Mouse (Mus musculus) cerebellum, adult 11 months (tissue): ENCODE measurements around the gene Nrxn3.

ENCODE experiments used
- DNase-seq: peaks from one replicate; pipeline ENCODE4 v3.0.0; 2022

Nrxn3 gene

DNA sequence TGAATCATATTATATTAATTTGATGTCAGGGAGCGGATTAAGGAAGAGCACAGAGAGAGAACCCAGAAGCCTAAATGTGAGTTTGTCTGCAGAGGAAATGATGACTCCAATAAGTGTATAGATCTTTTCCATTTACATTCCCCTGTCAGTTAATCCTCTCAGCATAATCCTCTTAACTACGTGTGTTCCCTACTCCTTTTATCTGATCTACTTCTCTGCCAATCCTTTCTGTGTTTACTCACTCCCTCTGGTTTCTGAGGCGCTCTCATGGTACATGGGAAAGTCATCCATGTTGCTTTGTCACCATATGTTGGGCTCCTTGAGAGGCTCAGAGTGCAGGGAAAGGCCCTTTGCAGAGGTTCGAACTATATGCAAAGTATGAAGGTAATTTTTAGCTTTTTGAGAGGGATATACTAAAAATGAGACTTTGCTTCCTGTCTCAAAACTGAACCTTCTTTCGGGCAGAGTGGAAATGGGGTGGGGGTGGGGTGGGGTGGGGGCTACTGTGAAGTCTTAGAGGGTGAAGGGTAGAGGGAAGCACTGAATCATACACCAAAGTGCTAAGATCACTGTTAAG is 350.6 kb downstream of the Nrxn3 start:
- DNase-seq = no peak

DNA sequence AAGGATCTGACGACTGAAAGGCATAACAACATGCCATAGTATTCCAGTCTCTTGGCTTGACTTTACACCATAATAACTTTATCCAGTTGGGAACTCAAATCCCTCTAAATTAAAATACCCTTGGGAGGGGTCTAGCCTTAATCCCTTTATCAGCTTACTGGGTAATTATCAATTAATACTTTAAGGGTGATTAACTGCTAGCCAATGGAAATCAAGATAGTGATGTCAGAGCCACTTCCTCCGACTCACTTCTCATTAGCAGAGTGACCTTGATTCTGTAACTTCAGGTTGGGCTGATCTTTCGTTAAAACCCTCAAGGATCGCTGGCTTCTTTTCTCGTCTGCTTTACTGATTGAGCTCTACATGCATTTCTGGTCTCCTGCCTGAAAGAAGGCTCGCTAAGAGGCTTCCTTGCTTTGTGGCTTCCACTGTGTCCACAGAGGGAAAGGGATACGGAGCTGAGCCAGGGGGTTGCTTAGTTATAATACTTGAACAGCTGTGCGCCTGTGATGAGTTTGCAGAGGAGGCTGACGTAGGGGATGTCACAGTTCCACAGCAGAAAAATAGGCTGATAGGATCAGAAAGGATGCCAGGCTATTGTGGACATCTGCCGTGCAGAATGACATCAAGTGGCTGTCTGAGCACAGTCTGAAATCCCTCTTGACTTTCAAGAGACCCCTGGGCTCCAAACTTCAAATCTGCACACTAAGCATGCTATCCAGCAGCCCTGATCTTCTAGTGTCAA is 352.0 kb downstream of the Nrxn3 start:
- DNase-seq = no peak

DNA sequence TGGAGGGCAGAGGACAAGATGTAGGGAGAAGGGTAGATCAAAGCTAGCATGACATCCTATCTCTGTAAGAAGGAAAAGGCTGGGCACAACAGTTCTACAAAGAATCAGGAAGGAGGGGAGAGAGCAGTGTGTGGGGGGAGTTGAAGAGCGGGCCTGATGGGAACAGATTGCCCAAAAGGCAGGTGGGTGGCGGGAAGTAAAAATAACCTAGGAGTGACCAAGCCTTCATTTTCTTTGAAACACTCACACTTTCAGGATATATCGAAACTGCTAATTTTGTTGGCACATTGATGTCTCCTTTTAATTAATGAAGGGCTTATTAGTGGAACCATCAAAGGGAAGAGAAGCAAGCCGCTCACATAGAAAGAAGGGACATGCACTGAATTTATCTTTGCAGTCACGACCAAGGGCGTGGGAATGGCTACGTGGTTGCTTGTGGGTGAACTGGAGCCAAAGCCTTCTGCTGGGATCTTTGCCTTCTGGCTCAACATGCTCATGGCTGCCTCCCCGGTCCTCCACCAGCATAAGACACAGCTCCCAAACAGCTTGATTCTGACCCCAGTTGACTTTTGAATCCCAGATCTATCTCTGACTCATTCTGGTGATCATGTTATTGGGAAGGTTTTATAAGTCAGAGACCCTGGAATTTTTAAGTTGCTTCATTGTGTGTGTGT is 371.3 kb downstream of the Nrxn3 start:
- no peak for DNase-seq

- no peak for DNase-seq
Observed at GRCm38 (mm10) chr12:89097561-89097960, 374.9 kb downstream of the Nrxn3 start.

GRCm38 (mm10) chr12:89106029-89106733 is 383.5 kb downstream of the Nrxn3 start:
- DNase-seq = peak; percentile 17

- DNase-seq = no peak
Observed at GRCm38 (mm10) chr12:89106881-89107584, 384.4 kb downstream of the Nrxn3 start.

DNA sequence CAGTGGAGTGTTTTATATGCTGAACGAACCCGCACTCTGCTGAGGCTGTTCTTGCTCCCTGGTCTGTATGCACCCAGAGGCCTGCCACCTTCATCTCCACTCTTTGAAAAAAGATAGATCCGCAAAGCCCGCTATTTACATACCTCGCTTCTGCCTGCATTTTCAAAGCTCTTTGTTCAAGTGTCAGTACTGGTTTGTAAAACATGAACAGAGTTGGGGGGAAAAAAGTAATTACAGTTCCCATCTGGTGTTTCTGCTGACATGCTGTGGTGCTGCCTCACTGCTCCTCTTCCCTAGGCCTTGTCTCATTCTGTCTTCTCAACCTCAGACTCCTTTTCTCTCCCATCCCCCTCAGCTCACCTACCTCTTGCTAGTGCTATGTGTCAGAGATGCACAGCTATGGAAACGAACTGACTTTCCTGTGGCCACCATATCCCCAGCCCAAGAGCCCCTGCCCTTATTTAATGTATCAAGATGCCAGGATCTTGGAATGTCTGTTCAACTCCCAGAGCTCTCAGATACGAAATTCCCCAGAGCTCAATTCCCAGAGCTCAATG is 387.2 kb downstream of the Nrxn3 start:
- no peak for DNase-seq

DNA sequence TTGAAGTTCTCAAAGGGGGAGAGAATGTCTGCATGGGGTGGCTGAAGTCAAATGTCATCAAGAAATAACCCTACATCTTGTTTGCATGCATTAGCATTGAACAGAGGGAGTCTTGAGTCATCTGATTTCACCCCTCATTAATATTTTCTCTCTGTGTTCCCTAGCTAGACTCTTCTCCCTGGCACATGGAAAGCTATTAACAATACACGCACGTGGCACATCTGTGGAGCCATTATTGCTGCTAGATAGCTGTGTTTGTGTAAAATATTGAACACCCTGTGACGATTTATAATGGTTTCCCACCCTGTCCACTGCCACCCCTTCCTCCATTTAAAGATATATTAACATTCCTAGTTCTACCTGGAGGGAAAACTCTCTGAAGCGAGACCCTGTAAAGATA is 405.9 kb downstream of the Nrxn3 start:
- DNase-seq = no peak

DNA sequence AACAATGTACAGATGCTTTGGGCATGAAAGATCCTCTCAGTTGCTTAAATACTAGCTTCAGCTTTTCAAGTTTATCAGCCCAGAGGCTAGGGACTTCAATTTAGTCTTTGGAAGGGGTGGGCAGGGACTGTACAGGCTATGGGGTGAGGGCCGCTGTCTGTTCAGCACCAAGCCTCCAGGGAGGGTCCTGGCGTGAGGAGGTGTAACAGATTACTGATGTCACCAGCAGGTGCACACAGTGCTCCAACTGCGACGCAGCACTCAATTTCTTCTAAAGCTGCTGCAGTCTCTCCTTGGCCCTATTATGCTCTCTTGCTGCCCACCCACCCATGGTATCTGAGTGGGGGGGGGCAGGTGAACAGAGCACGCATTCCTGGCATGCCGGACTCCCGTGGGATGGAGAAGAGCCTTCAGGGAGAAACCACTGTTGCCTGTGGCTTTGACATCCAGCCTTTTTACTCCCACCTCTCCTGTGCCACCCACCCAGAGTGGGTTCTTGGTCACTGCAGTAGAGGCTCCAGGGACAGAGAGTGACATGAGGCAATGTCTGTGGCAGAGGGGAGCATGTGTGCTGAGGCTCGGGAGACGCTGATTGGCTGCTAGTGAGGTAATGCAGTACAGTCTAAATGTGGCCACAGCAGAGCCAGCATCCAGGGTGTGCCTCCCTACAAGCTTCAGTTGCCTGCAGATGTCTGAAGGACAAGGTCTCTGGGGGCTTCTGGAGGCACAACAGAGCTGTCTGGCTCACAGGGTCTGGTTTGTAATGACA is 406.6 kb downstream of the Nrxn3 start:
- no peak for DNase-seq

- no peak for DNase-seq
Observed at GRCm38 (mm10) chr12:89134333-89134732, 411.7 kb downstream of the Nrxn3 start.

DNA sequence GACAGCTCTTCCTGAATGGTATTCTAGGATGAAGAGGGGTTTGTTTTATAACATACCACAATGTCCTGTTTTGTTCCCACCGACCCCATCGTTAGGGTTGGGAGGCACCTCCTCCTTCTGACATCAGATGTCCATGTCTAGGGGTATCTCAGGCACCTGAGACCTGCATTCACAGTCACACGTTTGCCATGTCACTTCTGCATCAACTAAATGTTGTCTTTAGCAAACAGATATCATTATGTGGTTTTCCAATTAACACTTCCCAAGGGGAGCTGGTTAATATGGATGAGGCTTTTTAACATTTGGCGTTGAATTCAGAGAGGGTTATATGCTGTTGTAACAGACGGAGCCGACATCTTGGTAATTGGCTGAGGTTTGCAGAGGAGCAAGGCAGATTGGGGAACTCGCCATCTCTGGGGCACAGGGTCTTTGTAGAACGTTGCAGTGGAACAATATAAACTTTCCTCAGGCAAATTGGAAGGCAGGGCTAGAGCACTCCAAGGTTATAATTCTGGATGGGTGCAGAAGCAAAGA is 412.2 kb downstream of the Nrxn3 start:
- no peak for DNase-seq

DNA sequence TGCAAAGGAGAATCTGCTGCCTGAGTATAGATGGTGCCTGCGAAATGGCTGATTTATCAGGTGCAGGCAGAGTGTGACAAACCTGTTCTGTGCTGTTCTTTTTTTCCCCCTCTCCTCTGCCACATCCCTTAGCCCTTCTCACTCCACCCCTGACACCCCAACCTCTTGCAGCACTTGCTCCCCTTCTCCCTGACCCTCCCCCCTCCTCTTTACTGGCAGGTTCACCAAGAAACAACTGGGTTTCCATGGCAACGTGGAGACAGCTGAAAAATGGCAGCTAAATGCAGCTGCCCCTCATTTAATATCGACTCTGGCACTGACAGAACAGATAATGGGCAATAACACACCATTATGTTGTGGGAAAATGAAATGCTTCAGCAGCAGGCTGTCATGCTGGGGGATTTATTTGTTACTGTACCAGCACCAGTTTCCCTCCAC is 426.3 kb downstream of the Nrxn3 start:
- no peak for DNase-seq

DNA sequence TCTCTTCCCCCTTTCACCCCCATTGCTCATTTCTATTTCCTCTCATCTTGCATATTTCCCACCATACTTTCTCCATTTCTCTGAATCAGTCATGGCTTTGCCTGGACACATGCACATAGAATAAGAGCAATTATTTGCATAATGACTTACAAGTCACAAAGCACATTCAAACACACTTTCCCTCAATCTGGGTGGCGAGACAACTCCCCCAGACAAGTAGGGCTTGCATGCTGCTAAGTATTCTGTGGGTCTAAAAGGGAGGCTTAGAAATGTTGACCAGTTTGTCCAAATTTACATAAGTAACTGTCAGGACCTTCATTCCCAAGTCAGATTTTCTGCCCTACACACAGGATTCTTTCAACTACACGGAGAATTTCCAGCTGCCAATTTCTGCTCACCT is 426.8 kb downstream of the Nrxn3 start:
- no peak for DNase-seq

- DNase-seq = no peak
Observed at GRCm38 (mm10) chr12:89156086-89156757, 433.5 kb downstream of the Nrxn3 start.

DNA sequence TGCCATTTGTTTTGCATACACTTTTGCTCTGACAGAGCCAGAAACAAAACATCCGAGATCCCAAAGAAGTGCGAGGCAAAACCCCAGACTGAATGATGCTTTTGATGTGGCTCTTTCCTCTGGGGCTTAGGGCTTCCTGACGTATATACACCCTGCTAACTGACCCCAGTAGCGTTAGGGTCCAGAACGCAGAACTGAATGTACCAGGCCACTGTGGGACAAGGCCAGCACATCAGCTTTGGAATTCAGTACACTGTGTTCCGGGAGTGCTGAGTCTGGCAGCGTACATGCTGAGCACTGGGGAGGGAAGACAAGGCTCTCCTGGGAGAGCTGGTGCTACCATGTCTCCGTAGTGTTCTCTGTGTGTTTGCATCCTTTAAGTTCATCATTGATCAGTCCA is 436.7 kb downstream of the Nrxn3 start:
- DNase-seq = no peak

DNA sequence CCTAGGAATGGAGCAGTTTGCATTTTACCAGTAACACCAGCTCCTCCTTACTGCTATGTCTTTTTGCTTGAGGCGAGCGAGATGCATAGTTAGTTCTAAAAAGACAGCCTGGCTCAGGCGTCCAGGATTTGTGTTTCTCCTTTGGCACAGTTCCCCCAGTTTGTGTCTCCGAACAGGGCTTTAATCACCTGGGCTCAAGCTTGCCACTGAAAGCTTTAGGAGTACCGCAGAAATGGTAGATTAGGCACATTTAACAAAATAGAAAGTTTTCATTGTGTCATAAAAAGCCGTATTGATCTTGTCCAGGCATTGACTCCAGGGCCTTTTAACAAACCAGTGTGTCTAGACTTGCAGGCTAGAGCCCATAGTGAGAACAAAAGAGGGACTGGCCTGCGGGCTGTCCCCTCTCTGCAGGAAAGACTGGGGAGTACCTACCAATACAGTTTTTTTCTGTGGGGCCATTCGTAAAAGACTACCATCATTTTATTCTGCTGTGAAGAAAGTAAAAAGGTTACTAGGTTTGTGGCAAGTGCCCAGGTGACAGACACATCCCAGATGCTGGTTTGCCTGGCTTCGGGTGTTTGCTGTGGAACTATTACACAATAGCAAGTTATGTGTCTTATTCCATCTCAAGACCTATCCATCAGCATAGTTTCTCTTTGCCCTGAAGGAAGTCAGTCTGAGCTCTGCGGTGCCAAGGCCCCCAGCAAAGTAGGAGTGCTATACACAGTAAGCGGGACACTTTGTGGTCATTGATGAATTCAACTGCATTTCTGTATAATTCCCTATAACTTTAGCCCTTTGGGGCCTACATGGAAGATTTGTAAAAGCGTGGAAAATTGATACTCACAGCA is 451.9 kb downstream of the Nrxn3 start:
- DNase-seq = no peak

GRCm38 (mm10) chr12:89179970-89180666 is 457.4 kb downstream of the Nrxn3 start:
- DNase-seq = no peak

- no peak for DNase-seq
Observed at GRCm38 (mm10) chr12:89181157-89181561, 458.5 kb downstream of the Nrxn3 start.
